Mouse (Mus musculus): ENCODE measurements around the gene Med22.

GRCm38 (mm10) chr2:26915927-26916728 is 5.7 kb upstream of the Med22 start, which contains the start of the genes Surf2 and Surf1:
- TF ChIP-seq CTCF (IDR thresholded peaks at IDR 0.05; ENCODE audit: extremely low read depth, insufficient read depth, low read length) = no peak
- peak; percentile 90 for TF ChIP-seq POLR2A (IDR thresholded peaks at IDR 0.05; ENCODE audit: extremely low read depth, insufficient read depth, low read length)

Data from cortical plate, adult 2 months (tissue).